Mouse (Mus musculus) layer of hippocampus, postnatal 10 days (tissue): ENCODE measurements around the gene Mitf. TPM values are rescaled to one million over a fixed set of nuclear protein-coding genes. Genes with fewer than 3 reads are reported as not detected.
A peak's percentile ranks its signal among the peaks of the same experiment; 100 is the strongest.

ENCODE experiments used
- DNase-seq, 2 experiments: peaks; one replicate each; pipeline ENCODE4 v3.0.0; 2021; ENCODE audit warnings: low spot score in 2 of 2
- total RNA-seq, 2 experiments: library from RNA; stranded (reverse); gene quantifications; 2 replicates each; pipeline ENCODE4 v1.2.3; 2021

Mitf gene
- total RNA-seq, 2 experiments from 2014 or later: 3.7 to 3.9 TPM

- DNase-seq: no peak
These were observed 13.7 kb downstream of the Mitf start for GRCm38 (mm10) chr6:97820505-97820904.

DNA sequence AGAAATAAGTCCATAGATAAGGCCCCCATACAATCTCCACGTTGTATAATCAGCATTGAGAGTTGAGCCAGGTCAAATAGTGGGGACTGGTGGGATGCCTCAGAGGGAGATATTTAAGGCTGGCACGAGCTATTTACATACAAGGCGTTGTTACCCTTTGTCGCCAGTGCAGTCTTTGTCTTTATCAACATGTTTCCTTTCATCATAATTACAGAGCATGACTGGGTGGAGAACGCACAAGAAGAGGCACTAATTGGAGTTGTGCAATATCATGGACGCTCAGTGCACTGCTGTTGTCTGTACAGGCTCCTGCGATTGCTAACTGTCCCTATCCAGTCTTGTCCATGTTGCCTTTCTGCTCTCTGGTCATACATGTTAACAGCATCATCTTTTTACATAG is 15.0 kb downstream of the Mitf start:
- DNase-seq: no peak

DNA sequence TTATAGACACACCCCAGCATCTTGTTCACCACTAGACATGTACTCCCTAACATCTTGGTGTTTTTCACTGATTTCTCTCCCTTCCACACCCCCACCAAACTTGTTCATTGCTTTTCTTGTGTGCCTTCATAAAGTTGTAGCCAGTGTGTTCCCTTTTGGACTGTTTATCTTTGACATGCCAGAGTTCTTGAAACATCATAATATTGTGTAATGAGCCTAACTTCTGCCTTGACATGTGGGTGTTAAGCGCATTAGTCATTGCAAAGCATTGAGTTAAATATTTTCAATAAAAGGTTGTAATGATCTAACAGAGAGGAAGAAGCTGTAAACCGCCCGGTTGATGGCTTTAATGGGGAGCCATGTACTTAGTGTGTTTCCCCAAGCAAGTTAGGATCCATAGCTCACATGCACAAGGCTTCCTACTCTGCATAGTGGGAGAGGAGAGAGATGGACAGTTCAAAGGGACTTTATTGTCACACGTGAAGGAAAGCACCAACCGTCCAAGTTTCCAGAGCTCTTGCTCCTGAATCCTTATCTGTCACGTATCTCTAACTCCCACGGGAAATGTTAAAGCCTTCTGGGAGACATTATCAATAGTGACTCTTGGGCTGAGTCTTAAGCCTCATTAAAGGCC is 19.9 kb downstream of the Mitf start:
- DNase-seq: no peak

- no peak for DNase-seq
These were observed 21.2 kb downstream of the Mitf start for GRCm38 (mm10) chr6:97828021-97828420.

- DNase-seq: no peak
These were observed 22.2 kb downstream of the Mitf start for GRCm38 (mm10) chr6:97828822-97829719.

DNA sequence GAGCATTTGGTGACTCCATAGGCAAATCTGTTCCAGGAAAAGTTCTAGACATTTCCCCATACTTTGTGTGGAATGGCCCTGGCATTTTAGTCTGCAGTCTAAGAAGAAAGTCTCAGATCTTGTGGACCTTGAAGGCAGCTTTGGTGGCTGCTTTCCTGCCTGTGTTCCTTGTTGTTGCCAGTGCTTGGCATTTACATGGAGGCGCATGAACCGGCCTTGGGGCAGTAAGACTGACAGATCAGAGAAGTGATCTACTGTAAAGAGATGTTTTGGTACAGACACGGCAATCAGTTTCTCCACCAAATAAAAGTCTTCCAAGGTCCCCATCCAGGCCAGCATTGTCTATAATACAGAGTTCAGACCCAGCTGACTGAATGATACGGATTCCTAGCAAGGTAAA is 25.6 kb downstream of the Mitf start:
- no peak for DNase-seq

DNA sequence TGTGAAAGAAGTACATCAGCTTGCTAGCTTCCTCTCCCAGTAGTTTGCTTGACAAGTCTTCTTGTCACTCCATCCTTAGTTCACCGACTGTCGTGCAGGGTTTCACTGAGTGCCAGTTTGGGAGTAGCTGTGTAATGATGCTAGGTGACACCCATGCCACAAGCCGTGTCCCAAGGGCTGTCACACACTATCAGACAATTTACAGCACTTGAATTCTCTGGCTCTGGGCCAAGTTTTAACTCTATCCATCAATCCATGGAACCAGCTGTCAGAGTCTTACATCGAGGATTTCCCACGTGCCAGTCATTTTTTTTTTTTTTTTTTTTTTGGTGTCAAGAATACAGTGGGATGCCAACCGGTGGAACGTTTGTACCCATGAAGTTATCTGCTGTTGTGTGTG is 29.3 kb downstream of the Mitf start:
- no peak for DNase-seq

GRCm38 (mm10) chr6:97837711-97838110 is 30.9 kb downstream of the Mitf start:
- no peak for DNase-seq

DNA sequence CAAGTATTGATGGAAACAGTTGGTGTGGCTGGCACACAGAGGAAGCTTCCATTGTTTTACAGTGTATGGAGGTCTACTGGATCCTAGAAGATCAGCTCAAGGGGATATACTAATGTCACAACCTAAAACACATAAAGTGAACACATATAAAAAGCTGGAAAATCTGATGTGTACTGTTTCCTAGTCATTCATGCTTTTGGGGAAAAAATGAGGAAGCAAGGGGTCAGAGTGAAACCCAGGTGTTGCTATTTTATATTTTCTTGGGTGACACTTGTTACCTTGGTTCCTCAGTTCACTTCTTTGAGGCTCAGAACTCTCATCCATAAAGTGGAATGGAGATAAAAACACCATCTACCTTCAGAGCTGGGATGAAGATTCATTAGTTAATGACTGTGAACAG is 32.7 kb downstream of the Mitf start:
- DNase-seq: no peak

- no peak for DNase-seq
These were observed 37.3 kb downstream of the Mitf start for GRCm38 (mm10) chr6:97844112-97844511.

DNA sequence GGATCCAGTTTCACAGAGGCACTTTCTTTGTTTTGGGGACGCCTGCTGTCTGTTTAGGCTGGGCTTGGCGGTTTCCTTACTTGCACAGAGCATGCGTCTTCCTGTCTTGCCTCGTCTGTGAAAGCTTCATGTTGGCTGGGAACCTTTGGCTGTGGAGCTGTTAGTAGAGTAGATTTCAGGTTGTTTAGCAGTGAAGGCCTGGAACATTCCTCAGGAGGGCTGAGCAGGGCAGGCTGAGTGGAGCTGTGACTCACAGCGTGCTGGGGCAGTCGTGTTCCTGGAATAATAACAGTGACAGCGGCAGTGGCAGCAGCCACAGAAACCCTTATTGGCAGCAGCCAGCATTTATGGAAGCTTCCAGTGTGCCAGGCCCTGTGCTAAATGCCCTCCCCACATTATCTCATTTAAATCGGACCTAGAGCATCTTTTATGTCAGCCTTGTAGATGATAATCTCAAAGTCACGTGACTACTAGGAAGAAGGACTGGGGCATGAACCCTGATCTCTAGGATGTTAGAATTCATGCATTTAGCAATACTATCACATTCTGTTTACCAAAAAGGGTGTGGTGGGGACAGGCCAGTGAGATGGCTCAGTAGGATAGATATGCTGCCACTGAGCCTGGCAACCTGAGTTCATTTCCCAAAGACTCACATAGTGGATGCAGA is 41.5 kb downstream of the Mitf start:
- peak; percentile 22 to 25 for DNase-seq

DNA sequence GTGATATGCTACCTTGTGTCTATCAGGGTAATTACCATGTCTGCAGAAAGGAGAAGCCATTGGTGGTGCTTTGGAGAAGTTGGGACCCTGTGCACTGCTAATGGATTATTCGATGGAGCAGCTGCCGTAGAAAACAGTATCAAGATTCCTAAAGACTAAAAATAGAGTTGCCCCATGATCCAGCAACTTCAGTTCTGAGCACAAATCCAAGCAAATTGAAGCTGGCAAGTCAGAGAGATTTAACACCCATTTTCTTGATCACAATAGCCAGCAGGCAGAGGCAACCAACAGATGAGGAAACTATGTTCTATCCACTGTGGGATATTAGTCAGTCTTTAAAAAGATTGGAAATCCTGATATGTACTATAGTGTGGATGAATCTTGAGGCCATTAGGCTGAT is 47.4 kb downstream of the Mitf start:
- no peak for DNase-seq

GRCm38 (mm10) chr6:97855420-97856170 is 48.7 kb downstream of the Mitf start:
- DNase-seq: peak; percentile 11 to 33

DNA sequence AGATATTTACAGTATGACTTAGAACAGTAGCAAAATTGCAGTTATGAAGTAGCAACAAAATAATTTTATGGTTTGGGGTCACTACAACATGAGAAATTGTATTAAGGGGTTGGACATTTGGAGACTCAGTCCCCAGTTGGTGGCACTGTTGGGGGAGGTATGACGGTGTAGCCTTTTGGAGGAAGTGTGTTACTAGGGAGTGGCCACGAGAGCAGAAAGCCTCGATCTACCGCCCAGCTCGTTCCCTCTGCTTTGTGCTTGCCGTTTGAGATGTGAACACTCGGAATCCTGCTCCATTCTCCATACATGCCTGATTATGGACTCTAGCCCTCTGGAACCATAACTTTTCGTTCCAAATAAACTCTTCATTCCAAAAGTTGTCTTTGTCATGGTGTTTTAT is 49.6 kb downstream of the Mitf start:
- no peak for DNase-seq

DNA sequence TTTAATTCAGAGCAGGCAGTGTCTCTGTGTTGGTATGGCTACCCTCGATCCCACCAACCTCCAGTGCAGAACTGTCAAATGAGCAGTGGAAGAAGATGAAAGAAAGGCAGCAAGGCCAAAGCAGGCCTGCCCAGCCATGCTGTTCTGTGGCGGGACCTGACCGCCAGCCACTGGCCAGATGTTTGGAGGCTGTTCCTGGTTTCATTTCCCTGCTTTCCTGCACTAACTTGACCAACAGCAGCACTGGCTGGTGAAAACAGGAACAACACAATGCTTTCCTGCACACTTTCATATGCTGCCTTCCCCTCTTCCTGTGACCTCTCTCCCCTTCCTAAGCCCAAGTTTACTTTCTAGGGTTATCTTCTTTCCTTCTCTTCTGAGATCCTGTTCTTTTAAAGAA is 50.8 kb downstream of the Mitf start:
- DNase-seq: no peak

GRCm38 (mm10) chr6:97866575-97866974 is 59.7 kb downstream of the Mitf start:
- DNase-seq: no peak

DNA sequence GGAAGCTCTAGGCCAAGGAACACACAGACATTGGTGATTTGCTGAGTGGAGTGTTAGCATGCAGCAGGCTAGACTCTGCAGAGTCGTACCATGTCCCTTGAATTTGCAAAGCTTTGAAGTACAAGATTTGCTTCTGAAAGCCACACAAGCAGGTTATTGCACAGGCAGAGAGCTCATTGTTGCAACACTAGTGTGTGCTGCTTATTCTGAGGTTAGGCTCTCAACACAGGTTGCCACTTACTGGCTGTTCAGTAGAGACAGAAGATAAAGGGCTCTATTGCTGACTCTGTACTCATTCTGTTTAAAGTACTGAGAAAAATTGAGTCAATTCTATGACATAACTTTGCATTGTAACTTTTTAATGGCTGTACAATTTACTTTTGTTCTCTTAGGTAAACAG is 61.2 kb downstream of the Mitf start:
- no peak for DNase-seq

DNA sequence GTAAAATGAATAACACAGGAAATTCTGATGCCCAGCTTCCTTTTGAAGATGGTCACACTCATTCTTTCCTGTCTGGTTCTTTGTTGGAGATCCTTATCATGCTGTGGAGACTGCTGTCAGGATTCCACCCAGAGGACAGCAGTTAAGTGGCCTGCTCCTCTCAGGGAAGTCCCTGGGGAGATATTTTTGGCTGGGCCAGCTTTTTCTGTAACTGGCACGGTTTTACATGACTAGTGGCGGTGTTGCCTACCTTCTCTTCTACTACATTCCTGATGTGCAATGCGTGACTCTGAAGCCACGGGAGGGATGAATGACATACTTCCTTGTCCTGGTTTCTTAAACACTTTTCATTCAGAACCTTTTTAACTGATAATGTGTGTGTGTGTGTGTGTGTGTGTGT is 63.1 kb downstream of the Mitf start:
- no peak for DNase-seq

GRCm38 (mm10) chr6:97871296-97872030 is 64.6 kb downstream of the Mitf start:
- no peak for DNase-seq

DNA sequence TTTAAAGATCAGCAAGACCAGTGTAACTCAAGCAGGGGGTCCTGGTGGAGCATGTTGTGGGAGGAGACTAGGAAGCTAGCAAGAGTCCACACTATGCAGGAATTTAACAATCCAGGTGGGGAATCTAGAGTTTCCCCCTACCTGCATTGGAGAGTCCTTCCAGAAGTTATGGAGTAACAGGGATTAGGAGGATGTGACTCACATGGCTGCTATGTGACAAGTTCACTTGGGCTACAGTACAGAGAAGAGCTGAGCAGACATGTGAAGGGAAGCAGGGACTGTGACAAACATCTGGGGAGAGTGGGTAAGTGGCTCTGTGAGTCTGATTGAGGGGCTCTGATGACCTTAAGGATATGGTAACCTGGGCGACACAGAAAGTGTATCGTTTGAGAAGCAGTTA is 66.2 kb downstream of the Mitf start:
- DNase-seq: no peak

- DNase-seq: no peak
These were observed 70.1 kb downstream of the Mitf start for GRCm38 (mm10) chr6:97876990-97877389.
